Mouse (Mus musculus): ENCODE results near the gene Cfap298.
A peak's percentile ranks its signal among the peaks of the same experiment; 100 is the strongest.

Cfap298 gene

DNA sequence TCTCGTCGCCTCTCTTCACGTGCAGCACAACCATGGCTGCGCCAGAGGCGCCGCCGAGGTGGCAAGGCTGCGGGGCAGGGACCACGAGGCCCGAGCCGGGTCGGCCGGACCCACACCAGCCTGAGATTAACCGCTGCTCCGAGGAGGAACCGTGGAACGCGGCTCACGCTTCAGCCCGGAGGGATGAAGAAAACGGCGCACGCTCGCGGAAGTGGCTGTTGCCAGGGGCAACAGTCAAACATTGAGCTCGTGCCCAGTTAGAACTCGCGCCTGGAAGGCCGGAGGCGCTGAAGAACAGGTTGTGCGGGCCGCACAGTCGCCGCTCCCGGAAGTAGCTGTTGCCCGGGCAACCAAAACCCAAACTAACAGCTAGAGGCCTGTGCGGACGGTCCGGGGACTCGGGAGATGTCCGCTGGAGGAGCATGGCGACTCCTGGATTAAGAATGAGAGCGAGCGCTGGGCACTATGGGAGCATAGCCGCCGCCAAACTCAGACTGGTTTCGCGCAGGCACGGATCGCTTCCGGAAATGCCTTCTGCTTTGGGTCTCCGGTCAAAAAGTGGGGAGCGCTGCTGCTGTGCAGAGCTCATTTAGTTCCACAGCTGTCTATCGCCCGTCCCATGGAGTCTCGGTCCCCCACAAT, at the start of gene Cfap298:
TSS of gene Cfap298 (minus strand) at position 428 of the 642 bp plus-strand sequence.
- peak; percentile 89 for DNase-seq

DNA sequence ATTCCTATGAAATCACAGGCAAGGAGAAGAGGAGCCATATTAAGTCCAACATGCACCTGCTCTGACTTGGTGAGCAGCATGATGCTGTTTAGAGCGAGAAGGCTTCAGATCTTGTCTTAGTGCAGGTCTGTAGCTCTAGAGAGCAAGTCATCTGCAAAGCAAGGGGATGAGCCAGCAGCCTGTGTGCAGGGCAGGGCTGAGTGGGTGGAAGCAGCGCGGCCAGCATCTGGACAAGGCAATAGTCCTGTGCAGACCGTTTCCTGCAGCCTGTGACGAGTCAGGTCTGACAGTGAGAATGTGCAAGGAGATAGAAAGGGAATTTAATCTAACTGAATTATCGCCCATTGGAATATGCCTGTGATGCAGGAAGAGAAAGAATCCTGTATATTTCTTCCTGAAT, 36.1 kb upstream of the Cfap298 start:
- no peak for DNase-seq

DNA sequence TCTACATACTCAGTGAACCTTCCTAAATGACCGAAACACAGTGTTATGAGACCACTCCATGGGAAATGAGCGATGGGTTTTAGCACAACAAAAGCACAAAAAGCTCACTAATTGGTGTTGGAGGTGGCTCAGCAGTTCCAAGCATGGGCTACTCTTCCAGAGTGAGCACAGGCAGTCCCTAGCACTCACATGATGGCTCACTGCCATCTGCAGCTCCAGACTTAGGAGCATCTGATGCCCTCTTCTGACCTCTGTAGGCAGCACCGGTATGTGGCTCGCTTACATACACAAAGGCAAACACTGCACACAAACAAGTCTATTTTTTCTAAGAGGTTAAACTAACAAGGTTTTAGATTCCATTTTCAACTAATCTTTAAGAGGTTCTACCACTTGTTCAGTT, 31.3 kb upstream of the Cfap298 start:
- DNase-seq: no peak

DNA sequence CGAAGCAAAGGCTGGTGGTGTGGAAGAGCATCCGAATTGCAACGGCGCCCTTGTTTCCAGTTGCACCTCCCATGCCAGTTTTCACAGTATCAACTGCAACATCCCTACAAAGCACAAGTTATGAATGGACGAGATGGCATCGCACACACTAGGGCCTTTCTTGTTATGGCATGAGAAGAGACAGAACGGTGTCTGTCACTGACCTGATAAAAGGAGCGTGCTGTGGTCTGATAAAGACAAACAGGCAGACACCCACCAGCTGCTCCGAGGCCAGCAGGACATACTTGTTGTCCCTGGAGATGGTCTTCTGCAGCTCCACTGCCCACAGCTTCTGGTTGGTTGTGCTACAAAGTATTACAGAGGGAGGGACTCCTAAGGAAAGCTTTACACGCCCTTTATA, 29.4 kb upstream of the Cfap298 start:
- no peak for DNase-seq

DNA sequence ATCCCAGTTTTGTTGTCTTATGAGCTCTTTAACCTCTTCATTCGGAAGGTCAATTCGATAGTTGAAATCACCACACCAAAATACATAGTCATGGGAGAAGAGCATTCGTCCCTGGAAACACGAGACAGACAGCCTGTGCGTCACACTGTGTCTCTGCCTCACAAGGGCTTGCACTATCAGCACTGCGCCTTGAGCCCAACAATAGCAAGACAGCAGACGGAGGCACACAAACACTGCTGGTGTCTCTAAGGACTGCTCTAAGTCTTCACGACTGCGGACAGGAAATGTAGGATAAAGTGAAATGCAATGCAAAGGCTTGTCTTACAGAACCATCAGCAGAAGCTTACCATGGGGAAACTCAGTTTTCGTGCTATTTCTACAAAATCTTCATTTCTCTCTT, 29.0 kb upstream of the Cfap298 start:
- no peak for DNase-seq

DNA sequence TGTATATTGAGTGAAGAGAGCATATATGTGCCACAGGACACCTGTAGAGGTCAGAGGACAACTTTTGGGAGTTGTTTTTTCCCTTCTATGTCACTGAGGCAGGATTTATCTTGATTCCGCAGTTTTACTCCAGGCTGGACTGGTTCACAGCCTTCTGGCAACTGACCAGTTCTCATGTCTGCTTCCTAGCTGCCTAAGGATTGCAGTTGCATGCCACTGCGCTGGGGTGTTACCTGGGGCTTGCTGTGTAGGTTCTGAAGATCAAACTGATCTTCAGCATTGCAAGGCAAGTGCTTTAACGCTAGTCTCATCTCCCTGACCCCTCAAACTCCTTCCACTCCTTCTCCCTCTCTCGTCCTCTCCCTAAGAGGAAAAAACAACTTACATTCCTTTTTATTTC, 28.3 kb upstream of the Cfap298 start:
- no peak for DNase-seq

DNA sequence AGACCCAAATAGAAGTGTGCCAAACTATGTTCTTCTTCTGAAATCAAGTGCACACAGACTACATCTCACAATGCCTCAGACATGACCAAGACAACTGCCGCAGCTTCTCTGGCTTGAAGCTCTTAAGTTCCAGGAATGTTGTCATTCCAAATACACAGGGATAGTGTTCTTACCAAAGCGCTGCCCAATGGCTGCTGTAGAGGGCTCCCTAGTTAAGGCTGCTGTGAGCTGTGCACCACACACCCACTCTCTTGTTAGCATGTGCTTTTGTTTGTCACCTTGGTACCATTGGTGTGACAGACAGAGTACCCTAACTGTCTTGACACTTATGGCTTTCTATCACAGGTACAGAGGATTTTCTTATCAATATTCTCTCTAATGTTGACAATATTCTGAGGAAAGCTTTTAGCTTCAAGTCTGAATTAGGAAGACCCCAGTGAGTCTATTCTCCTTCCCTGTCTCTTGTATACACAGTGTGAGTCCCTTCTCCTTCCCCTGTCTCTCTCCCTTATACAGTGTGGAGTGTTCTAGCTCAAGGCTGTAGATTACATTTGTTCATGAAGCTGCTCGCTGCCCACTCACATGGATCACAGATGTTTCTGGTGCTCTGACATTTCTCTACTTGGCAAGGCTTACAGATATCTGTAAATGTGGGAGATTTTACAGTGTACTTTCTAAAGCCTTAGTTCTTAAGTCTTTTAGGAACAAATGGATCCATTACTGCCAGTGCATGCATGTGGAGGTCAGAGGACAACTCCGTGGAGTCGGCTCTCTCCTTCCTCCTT, 23.6 kb upstream of the Cfap298 start:
- DNase-seq: no peak

DNA sequence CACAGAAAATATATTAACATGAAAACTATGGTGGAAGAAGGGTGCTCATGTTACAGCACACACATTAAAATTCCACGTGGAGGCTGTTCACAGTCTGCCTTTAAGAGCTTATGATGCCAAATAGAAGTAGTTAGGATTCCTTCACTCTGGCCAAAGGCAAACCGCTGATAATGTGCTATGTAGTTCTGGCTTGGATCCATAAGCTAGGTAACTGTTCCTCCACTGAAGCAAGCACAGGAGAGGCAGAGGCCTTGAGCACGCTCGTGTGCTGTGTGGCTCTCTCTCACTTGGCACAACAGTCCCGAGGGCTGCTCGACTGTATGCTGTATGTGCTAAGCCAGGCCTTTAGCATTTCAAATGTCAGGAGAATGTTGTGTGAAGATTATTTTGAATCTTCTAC, 20.6 kb upstream of the Cfap298 start:
- DNase-seq: no peak

DNA sequence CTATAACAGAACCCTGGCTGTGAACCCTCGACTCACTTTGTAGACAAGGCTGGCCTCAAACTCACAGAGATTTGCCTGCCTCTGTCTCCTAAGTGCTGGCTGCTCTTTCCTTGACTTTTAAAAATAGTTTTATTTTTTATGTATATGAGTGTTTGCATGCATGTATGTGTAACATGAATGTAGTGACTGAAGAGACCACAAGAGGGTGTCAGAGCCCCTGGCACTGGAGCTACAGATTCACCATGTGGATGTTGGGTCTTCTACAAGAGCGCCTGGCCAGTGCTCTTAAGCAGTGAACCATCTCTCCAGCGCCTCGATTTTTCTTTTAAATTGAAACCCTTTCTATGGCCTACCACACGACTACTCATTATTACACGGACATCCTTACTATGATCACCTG, 18.9 kb upstream of the Cfap298 start:
- DNase-seq: no peak

DNA sequence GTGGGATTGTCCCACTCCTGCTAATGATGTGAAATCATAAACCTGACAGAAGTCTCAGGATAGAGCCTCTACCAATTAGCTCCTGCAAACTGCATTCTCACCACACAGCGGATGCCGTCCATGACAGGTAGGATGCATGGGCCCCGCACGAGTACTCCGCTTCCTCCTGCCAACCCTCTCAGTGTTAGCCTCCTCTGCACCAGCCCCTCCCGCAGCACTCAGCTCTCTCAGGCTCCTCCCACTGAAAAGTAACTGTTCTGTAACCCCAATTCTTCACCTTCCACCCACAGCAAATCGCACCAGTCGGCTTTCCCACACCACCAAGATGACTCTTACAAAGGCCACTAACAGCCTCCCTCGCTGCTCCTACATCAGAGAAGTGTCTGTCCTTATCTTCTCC, 18.2 kb upstream of the Cfap298 start:
- no peak for DNase-seq

DNA sequence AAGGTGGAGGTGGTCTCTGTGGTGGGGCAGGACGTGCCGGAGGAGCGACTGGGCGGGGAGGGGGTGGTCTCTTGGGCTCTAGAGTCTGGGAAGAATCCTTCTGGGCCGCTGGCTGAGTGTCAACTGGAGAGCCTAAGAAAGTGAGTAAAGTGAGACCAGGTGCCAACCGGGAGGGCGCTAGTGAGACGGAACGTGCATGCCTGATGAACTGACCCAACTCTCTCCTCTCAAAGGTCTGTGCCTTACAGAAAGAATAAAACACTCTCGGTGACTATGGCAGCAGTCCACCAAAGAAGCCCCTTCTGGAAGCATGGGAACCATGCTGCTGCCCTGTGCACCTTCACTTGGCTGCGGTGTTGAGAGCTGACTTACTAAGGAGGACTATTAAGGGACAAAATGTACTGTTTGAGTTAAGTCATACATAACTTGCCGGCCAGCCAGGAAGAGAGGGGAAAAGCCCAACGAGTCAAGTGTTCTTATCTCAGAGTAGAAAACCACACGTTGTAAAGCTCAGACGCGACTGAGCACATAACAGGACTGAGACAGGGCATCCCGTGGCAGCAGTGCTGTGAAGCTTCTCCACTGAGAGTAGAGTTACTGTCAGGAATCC, 15.5 kb upstream of the Cfap298 start:
- no peak for DNase-seq

DNA sequence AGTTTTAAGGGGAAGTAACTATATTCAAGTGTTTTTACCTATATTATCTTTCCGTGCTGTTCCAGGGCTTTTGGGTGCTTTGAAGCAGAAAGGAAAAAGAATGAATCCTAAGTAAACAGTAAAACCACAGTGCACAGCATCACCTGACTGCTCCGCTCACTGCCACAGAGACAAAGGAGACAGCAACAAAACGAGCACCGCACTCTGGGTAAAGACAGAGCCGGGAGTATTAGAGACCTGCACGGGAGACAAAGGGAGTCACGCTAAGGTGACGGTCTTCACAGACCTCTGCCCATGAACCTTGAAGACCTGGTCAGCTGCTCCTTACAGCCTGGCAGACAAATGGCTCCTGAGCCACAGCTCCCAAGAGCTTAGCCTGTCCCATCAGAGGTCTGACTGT, 12.1 kb upstream of the Cfap298 start:
- DNase-seq: no peak

DNA sequence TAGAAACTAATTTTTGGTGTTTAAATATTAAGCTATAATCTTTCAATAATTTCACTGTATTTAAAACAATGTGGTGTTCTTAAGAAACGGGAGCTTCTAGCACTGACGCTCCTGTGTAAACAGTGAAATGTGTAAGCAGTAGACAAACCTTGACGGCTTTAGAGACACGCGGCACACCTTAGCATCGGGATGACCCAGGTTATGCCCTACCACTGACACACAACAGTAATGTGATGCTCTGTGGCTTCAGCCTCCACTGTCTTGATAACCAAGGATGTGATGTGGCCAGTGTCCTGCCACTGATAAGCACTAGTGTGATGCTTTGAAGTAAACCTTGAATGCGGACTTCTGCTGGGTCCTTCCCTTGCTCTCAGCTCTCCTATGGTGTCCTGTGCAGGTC, 6.3 kb upstream of the Cfap298 start:
- no peak for DNase-seq

DNA sequence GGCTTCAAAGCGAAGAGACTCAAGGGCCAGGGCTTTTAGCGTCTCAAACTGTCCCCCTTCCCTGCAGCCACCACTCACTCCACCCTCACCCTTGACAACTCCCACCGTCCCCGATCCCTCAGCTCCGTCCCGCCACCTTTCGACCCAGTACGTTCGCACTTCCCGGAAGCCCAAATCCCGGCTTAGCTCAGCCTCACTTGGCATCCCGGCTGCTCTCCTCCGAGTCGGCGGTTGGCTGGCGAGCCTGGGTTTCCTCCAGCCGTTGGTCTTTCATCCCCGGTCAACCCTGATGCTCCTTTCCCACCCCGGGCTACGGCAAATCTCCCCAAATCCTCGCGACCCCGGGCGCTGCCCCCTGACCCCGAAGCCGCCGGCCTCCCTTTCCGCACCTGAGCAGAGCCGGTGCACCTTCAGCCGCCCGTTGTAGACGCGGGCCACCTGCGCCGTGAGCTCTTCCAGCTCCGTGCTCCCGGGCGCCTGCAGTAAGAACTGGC, 674 bp downstream of the Cfap298 start:
- DNase-seq: peak; percentile 64

DNA sequence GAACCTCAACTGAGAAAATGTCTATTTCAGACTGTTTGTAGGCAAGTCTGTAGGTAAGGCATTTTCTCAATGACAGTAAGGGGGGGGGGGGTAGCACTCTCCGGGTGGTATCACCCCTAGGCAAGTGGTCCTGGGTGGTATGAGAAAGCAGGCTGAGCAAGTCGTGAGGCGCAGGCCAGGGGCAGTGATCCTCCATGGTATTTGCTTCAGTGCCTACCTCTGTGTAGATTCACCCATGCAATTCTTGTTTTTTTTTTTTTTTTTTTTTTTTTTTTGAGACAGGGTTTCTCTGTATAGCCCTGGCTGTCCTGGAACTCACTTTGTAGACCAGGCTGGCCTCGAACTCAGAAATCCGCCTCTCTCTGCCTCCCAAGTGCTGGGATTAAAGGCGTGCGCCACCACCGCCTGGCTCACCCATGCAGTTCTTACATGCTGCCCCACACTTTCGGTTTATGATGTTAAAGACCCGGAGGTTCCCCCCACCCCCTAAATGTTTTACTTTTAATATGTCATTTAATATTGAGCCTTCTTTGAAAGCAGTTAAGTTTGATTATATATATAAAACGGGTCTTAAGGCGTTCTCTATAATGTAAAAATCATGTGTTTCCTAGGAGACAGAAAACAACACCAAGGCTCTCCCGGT, 1.3 kb downstream of the Cfap298 start:
- DNase-seq: no peak

DNA sequence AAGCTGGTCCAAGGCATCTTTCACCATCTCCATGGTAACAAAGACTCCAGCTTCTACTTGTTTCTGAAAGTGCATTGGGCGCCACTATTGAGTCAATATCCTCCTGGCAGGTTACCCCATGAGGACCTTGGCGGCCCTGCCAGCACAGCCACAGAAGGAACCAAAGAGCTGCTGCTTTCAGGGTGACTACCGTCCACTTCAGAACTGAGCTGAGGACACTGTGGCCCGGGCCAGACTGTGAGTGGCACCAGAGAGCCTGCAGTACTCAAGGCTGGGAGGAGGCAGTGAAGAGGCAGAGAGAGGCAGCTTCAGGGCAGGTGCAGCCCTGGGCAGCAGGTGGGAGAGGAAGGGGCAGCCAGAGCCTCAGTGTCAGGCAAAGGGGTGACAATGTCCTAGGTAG, 7.5 kb downstream of the Cfap298 start:
- DNase-seq: no peak

DNA sequence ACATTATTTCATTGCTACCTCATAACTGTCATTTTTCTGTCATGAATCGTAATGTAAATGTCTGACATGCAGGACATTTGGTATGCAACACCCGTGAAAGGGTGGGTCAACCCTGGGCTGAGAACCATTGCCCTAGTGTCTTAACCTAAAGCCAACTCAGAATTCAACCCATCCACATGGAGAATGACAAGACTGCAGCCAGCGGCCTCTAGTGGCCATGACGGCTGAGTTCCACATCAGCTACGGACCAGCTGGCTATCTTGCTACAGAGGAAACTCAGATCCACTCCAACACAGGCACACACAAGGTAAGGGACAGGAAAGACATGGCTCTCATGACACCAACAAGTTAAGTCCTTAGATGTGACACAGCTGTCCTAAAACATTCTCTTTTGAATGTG, 9.5 kb downstream of the Cfap298 start:
- peak; percentile 76 for DNase-seq

DNA sequence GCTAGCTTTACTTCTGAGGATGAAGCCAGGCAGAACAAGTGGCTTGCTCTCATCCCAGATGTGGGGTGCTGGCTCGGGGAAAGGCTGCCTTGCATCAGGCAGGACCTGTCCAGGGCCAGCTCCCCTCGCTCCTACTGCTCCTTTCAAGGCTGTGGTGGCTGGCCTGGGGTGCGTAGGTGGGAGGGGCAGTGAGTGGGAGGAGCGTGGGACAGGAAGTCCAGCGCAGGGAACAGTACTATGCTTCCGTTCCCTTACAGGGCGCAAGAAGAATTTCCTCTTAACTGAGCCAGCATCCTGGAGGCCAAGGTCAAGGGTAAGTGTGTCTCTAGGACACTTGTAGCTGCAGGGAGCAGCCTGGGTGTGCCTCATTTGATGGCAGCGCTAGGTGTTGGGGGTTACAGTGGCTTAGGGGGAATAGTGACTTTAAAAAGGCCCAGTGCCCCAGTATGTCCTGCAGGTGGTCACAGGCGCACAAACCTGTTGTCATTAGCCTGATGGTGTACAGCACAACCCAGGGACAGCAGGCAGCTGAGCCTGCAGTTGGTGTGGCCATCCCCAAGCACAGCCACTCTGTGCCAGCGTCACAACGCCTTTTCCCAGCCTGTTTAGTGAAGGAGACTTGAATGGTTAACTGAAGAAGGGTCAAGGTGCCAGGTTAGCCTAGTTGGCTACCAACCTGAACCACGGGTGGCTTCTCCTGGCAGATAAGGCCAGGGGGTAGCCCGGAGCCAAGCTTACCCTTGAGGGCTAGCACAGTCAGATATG, 10.1 kb downstream of the Cfap298 start:
- no peak for DNase-seq

DNA sequence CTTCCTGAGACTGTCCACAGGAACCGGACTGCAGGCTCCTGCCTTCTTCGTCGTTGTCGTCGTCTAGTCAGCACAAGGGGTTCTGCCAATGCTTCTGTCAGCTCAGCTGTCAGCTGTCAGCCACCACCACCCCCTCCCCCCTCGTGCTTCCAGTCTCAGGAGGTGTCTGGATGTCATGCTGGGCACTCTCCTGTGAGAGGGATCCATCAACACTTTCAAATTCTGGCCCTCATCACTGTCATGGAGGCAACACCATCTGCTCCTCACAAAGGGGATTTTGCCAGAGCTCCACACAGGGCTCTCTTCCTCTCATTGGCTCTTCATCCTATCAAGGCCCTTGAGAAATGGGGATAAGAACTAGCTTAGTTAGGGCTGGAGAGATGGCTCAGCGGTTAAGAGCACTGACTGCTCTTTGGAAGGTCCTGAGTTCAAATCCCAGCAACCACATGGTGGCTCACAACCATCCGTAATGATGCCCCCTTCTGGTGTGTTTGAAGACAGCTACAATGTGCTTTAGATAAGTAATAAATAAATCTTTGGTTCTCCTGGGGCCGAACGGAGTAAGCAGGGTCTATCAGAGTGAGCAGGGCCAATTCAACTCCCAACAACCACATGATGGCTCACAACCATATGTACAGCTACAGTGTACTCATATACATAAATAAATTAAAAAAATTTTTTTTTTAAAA, 13.3 kb downstream of the Cfap298 start:
- peak; percentile 43 for DNase-seq

DNA sequence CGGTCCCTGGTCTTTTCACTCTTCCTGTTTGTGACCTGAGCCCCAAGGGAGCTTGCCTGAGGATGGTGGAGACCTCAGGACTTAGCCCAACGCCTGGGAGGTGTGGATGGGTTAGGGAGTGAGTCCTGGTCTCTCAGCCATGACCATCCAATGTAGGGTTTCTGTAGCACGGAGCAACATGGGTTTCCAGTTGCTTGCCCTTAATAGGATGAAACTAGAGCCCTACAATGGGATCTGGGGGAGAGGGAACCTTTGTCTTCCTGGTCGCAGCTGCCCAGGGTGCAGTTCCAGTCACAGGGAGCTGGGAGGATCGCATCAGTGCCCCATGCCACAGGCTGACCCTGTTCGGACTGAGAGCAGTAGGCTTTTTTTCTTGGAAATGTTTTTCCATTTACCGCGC, 17.8 kb downstream of the Cfap298 start:
- DNase-seq: no peak

DNA sequence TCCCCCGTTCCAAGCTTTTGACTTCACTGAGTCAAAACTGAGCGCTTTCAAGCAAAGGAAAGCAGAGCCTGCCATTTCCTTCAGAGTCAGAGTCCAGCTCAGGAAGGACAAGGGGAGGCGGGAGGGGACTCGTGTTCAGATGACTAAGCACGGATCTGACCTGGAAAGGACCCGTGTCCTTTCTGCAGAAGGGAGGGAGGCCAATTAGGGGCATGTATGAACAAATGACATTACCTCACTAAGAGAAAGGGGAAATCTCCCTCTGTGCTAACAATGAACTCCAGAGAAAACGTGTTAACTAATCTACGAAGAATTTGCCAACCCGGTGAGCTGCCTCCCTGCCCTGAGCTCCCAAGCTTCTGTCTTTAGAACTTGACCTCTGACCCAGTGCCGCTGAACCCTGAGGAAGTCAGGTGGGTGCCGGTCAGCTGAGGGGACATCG, 18.9 kb downstream of the Cfap298 start:
- no peak for DNase-seq

DNA sequence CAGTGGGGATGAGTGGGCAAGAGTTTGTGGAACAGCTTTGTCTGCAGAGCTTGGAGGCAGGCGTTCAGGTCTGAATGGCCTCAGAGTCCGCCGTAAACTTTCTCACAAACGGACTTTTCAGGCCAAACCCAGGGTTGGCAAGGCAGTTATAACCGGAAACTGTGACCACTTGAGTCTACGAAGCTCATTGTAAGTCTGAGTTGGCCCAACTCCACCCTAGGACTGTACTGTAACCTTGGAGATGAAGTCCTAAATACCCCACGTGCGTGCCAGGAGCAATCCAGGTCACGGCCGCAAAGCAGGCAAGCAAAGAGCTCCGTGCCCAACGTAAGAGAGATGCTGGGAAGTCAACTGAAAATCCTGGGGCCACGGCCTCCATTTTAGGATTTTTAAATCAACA, 23.1 kb downstream of the Cfap298 start:
- DNase-seq: no peak

Data from right cerebral cortex, postnatal 4 days (tissue).